ENCODE assay signal across 12 mouse cellular contexts in the genomic region with DNA sequence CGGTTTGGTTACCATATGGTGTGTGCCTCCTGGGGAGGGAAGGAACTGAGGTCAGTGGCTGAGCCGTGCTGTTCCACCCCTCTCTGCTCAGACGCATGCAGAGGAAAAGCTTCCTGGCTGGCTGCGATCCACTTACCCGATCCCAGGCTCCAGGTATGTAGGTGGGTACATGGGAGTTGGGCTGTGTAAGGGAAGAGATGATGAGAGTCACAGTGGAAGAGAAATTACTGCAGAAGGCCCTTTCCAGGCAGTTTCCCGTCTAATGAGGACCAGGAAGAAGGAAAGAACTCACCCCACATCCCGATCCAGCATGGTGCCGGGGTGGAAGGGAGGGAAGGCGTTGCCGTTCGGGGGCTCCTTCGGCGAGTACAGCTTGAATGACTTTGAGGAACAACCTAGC. TPM values are rescaled to one million over a fixed set of nuclear protein-coding genes. Genes with fewer than 3 reads are reported as not detected.
A peak's percentile ranks its signal among the peaks of the same experiment; 100 is the strongest.
DNase-seq lines count a peak whose midpoint lies in the region; ATAC-seq and TF ChIP-seq lines count a peak whose summit lies in the region.
"Had no signal": no experiment of that assay in that cellular context is flagged by ENCODE, and none has a peak within 500 bp of the region (broad histone marks: within the 10 kb centered on the region; RNA-seq: fewer than 3 reads in every experiment).

No protein-coding gene starts in this region.

- peak overlapping the region; percentile 90 for H3K4me2 ChIP-seq in liver, embryonic 13.5 days
- no peak overlapping the region for H3K4me2 ChIP-seq in kidney, embryonic 16.5 days (replicated peaks; ENCODE audit: low read depth, low read length)

- DNase-seq in heart, adult 11 months, result peak; percentile 87
- no peak for DNase-seq in heart, postnatal 25 days (ENCODE audit: low spot score)
- DNase-seq in cerebellum, adult 9-11 months, result peak; percentile 55
- DNase-seq in liver, embryonic 13.5 days, result no peak
- DNase-seq in retina, embryonic 14.5 days (ENCODE audit: low spot score), result no peak
- no peak for DNase-seq in thymus, postnatal 4 days
- DNase-seq: gastrocnemius, adult 2 months; right cerebral cortex, postnatal 14 days had no signal

- H3K27ac ChIP-seq in liver, embryonic 13.5 days, result peak overlapping the region; percentile 96
- H3K27ac ChIP-seq in kidney, embryonic 16.5 days (ENCODE audit: low read length), result no peak overlapping the region
- H3K27ac ChIP-seq: gastrocnemius, adult 2 months had no signal

- no peaks in the 10 kb centered on the region for H3K27me3 ChIP-seq in E14TG2a.4 (ENCODE audit: insufficient read depth, low read length)
- H3K27me3 ChIP-seq in liver, embryonic 13.5 days, result no peaks in the 10 kb centered on the region
- no peaks in the 10 kb centered on the region for H3K27me3 ChIP-seq in kidney, embryonic 16.5 days (ENCODE audit: insufficient read depth, low read length)

- no peaks in the 10 kb centered on the region for H3K9me3 ChIP-seq in E14TG2a.4 (ENCODE audit: low read length)
- no peaks in the 10 kb centered on the region for H3K9me3 ChIP-seq in liver, embryonic 13.5 days (replicated peaks)
- no peaks in the 10 kb centered on the region for H3K9me3 ChIP-seq in kidney, embryonic 16.5 days (ENCODE audit: low read length)

- H3K4me3 ChIP-seq in E14TG2a.4 (replicated peaks; ENCODE audit: low read length), result peak overlapping the region; percentile 90
- H3K4me3 ChIP-seq in liver, embryonic 13.5 days (replicated peaks), result peak overlapping the region; percentile 93
- no peak overlapping the region for H3K4me3 ChIP-seq in kidney, embryonic 16.5 days (ENCODE audit: low read length)
- H3K4me3 ChIP-seq: gastrocnemius, adult 2 months; myocyte had no signal

- no peak for ATAC-seq in liver, embryonic 13.5 days (ENCODE audit: low read depth)
- no peak for ATAC-seq in kidney, embryonic 16.5 days (ENCODE audit: low FRiP score, low TSS enrichment)
- ATAC-seq: lung, postnatal 0 days had no signal

- peaks cover 57% of the 10 kb centered on the region for H3K36me3 ChIP-seq in E14TG2a.4 (ENCODE audit: insufficient read depth, low read length)
- peaks cover 52% of the 10 kb centered on the region for H3K36me3 ChIP-seq in liver, embryonic 13.5 days
- H3K36me3 ChIP-seq in kidney, embryonic 16.5 days (ENCODE audit: insufficient read depth, low read length), result peaks cover 56% of the 10 kb centered on the region

- TF ChIP-seq CTCF in E14TG2a.4 (conservative IDR thresholded peaks at IDR 0.05; ENCODE audit: low read length), result no peak

- H3K9ac ChIP-seq in liver, embryonic 13.5 days, result peak overlapping the region; percentile 98
- H3K9ac ChIP-seq in kidney, embryonic 16.5 days (replicated peaks; ENCODE audit: low read length), result no peak overlapping the region

- H3K4me1 ChIP-seq in E14TG2a.4 (replicated peaks; ENCODE audit: low read depth, low read length), result peaks cover 92% of the 10 kb centered on the region
- H3K4me1 ChIP-seq in liver, embryonic 13.5 days (replicated peaks), result peaks cover 74% of the 10 kb centered on the region
- peaks cover 38% of the 10 kb centered on the region for H3K4me1 ChIP-seq in kidney, embryonic 16.5 days (ENCODE audit: insufficient read depth, low read length)

- intact Hi-C loops in heart, postnatal 25 days (cut with DNase I), result loop anchor here (5.0 kb wide), 1 partner anchor 39 kb away; the partner anchor contains the start of gene Armh3

- whole genome bisulfite sequencing in liver, embryonic 13.5 days (ENCODE audit: insufficient replicate concordance), result 87% methylated on average over 13 of the region's 13 CpGs
- 89% methylated on average over 13 of the region's 13 CpGs for WGBS in kidney, embryonic 16.5 days

RNA-seq across cellular contexts. Expression of gene Pprc1, which starts 8.7 kb away (rescaled TPM):
- 10 to 100 TPM; 14.0 to 14.9 TPM for total RNA-seq in heart, postnatal 25 days (2021)
- 19.5 and 23.8 TPM in 2 replicates for polyA plus RNA-seq in liver, embryonic 13.5 days (2015; fragmentation: Nextera tagmentation; extraction: Ambion mirVana)
- polyA plus RNA-seq in kidney, embryonic 16.5 days (2015; fragmentation: Nextera tagmentation; extraction: Ambion mirVana), result 34.2 and 36.2 TPM in 2 replicates

RNA-seq across cellular contexts. Expression of gene Ldb1, which starts 9.0 kb away (rescaled TPM):
- total RNA-seq in heart, postnatal 25 days (2021), result 10 to 100 TPM; 40.3 to 44.7 TPM
- polyA plus RNA-seq in liver, embryonic 13.5 days (2015; fragmentation: Nextera tagmentation; extraction: Ambion mirVana), result 31.9 and 34.9 TPM in 2 replicates
- 57.0 and 88.2 TPM in 2 replicates for polyA plus RNA-seq in kidney, embryonic 16.5 days (2015; fragmentation: Nextera tagmentation; extraction: Ambion mirVana)

RNA-seq across cellular contexts. Expression of gene Hps6, which starts 32.7 kb away (rescaled TPM):
- 1 to 10 TPM; 6.2 to 7.0 TPM for total RNA-seq in heart, postnatal 25 days (2021)
- 2.7 and 2.9 TPM in 2 replicates for polyA plus RNA-seq in liver, embryonic 13.5 days (2015; fragmentation: Nextera tagmentation; extraction: Ambion mirVana)
- polyA plus RNA-seq in kidney, embryonic 16.5 days (2015; fragmentation: Nextera tagmentation; extraction: Ambion mirVana), result 9.8 and 10.5 TPM in 2 replicates

RNA-seq across cellular contexts. Expression of gene Armh3, which starts 37.7 kb away (rescaled TPM):
- 10 to 100 TPM; 14.8 to 16.0 TPM for total RNA-seq in heart, postnatal 25 days (2021)
- polyA plus RNA-seq in liver, embryonic 13.5 days (2015; fragmentation: Nextera tagmentation; extraction: Ambion mirVana), result 4.3 and 5.6 TPM in 2 replicates
- polyA plus RNA-seq in kidney, embryonic 16.5 days (2015; fragmentation: Nextera tagmentation; extraction: Ambion mirVana), result 20.9 and 21.9 TPM in 2 replicates

RNA-seq across cellular contexts. Expression of gene Nolc1, which starts 39.7 kb away (rescaled TPM):
- 10 to 100 TPM; 14.9 to 16.6 TPM for total RNA-seq in heart, postnatal 25 days (2021)
- 105 and 118 TPM in 2 replicates for polyA plus RNA-seq in liver, embryonic 13.5 days (2015; fragmentation: Nextera tagmentation; extraction: Ambion mirVana)
- 85.7 and 93.2 TPM in 2 replicates for polyA plus RNA-seq in kidney, embryonic 16.5 days (2015; fragmentation: Nextera tagmentation; extraction: Ambion mirVana)

Comparison
In these comparisons a context has a peak if more than half of its experiments do, and no peak if none do; other contexts are left out.
1. DNase-seq: peak in heart, adult 11 months (single experiment) and cerebellum, adult 9-11 months (single experiment); none in heart, postnatal 25 days (single experiment), liver, embryonic 13.5 days (single experiment), retina, embryonic 14.5 days (single experiment) and thymus, postnatal 4 days (single experiment).